Mouse (Mus musculus) forebrain, embryonic 11.5 days (tissue): Measurements from ENCODE around the gene Rack1. TPM values are rescaled to one million over a fixed set of nuclear protein-coding genes. Genes with fewer than 3 reads are reported as not detected.

Experiments
- ATAC-seq: fragments of 200-750 bp; cut with Nextera tagmentation; replicated peaks from 2 replicates; pipeline ENCODE4 v1.8.0; 2017; ENCODE audit warnings: moderate TSS enrichment; ENCODE audit not compliant: low FRiP score
- DNase-seq: peaks from one replicate; pipeline ENCODE4 v3.0.0-alpha.2; 2017; ENCODE audit warnings: low spot score
- H3K27ac ChIP-seq: fragments of 300-500 bp; sonication (generic); 2 replicates; pipeline ENCODE4 v1.5.1; 2014; ENCODE audit warnings: low read depth, low read length
- H3K27me3 ChIP-seq: fragments of 300-500 bp; sonication (generic); 2 replicates; pipeline ENCODE4 v1.6.1; 2014; ENCODE audit warnings: mild to moderate bottlenecking, low read length, mixed read lengths; ENCODE audit not compliant: control insufficient read depth, insufficient read depth
- H3K36me3 ChIP-seq: fragments of 300-500 bp; sonication (generic); 2 replicates; pipeline ENCODE4 v1.6.1; 2014; ENCODE audit warnings: mild to moderate bottlenecking, low read length, moderate library complexity, mixed read lengths; ENCODE audit not compliant: control insufficient read depth, insufficient read depth
- H3K4me1 ChIP-seq: fragments of 300-500 bp; sonication (generic); replicated peaks from 2 replicates; pipeline ENCODE4 v1.6.1; 2014; ENCODE audit warnings: low read length, mixed read lengths; ENCODE audit not compliant: control insufficient read depth, insufficient read depth
- H3K4me2 ChIP-seq: fragments of 300-500 bp; sonication (generic); 2 replicates; pipeline ENCODE4 v1.6.1; 2014; ENCODE audit warnings: low read depth, mild to moderate bottlenecking, low read length, moderate library complexity, mixed read lengths; ENCODE audit not compliant: severe bottlenecking
- H3K4me3 ChIP-seq: fragments of 300-500 bp; sonication (generic); 2 replicates; pipeline ENCODE4 v1.5.1; 2014; ENCODE audit warnings: low read depth, low read length
- H3K9ac ChIP-seq: fragments of 300-500 bp; sonication (generic); 2 replicates; pipeline ENCODE4 v1.6.1; 2014; ENCODE audit warnings: low read length
- H3K9me3 ChIP-seq: fragments of 300-500 bp; sonication (generic); 2 replicates; pipeline ENCODE4 v1.6.1; 2016; ENCODE audit warnings: low read length, mixed read lengths; ENCODE audit not compliant: control insufficient read depth
- WGBS: fragments of 180-500 bp; shearing (Covaris S2); extraction: QIAGEN DNeasy Blood & Tissue Kit; methylation state at CpG from one replicate; pipeline ENCODE4 v1.1.7; 2014; 5-methylcytosine and 5-hydroxymethylcytosine counted together
- polyA plus RNA-seq: library from polyadenylated mRNA; unstranded; fragments of >200 nt; fragmentation: Nextera tagmentation; extraction: Ambion mirVana; gene quantifications from 2 replicates; pipeline ENCODE4 v1.2.1, GENCODE M21; 2014

The Rack1 gene
- polyA plus RNA-seq, 1 experiment from 2014 or later: 653 TPM

DNA sequence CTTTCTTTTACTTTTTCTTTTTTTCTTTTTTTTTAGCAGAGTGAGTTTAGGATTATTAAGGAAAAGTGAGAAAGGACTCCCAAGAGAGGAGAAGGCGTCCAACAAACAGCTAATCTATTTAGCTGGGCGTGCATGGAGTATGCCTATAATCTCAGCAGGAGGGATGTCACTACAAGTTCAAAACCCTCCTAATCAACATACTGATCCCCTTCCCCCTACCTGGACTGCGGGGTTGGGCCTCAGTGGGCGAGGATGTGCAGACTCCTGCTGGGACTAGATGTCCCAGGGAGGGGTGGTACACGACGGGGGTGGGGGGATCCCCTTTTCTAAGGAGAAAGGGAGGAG is 26.6 kb downstream of the Rack1 start:
- peak overlapping the region; percentile 43 for H3K9ac ChIP-seq
- H3K27ac ChIP-seq: no peak overlapping the region
- DNase-seq (no peak), ATAC-seq (peak; percentile 32; the same call in 1 of the 2 replicates)
- H3K4me1 ChIP-seq: 0 out of 2 replicates have a peak, but pooled peaks cover 7% of the 10 kb centered on the region
- H3K27me3 ChIP-seq: peaks cover 13% of the 10 kb centered on the region
- no peaks in the 10 kb centered on the region for H3K9me3 ChIP-seq
- peak overlapping the region; percentile 42 for H3K4me3 ChIP-seq
- WGBS: 0% methylated on average over 6 of the region's 6 CpGs
- no peaks in the 10 kb centered on the region for H3K36me3 ChIP-seq
- H3K4me2 ChIP-seq: peak overlapping the region; percentile 57

DNA sequence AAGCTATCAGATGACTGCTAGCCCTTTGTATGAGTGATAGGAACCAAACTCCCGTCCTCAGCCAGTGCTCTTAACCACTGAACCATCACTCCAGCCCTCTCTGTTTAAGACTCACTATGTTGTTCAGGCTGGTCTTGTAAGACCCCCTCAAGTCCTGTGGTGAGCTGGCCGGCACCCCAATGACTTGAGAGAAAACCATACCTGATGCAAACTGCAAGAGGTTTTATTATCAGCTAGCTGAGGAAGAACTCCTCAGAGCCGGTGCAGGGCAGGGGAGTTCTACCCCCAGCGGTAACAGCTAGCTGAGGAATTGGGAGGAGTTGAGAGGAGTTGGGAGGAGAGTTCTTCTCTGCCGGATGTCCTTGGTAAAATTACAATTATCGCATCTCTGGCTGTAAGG is 27.8 kb downstream of the Rack1 start:
- Histone ChIP-seq H3K4me3 (no peak overlapping the region), H3K4me2 (no peak overlapping the region), H3K9ac (no peak overlapping the region), H3K36me3 (no peaks in the 10 kb centered on the region), H3K27me3 (peaks cover 13% of the 10 kb centered on the region), H3K9me3 (no peaks in the 10 kb centered on the region), H3K4me1 (0 out of 2 replicates have a peak, but pooled peaks cover 7% of the 10 kb centered on the region), H3K27ac (no peak overlapping the region)
- ATAC-seq (no peak), DNase-seq (no peak)
- WGBS: 80% methylated on average over 6 of the region's 6 CpGs

DNA sequence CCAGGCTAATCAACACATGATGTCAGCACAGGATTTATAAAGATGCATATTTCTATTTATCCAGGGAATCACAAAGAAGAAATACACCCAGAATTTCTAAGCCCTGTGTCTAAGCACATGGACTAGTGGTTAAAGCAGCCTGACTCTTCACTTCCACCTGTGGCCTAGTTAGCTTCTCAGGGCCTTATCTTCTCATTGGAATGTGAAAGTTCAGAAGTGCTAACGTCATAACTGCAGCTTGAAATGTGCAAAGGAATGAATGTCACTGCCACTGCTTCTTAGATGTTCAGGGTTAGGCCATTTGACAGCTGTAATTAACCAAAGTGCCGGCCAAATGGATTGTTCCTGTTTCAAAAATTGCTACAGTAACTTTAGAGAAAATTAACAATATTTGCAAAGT is 30.1 kb downstream of the Rack1 start:
- no peak overlapping the region for H3K9ac ChIP-seq
- 73% methylated on average over 2 of the region's 2 CpGs for WGBS
- H3K9me3 ChIP-seq: no peaks in the 10 kb centered on the region
- no peak for DNase-seq
- no peaks in the 10 kb centered on the region for H3K27me3 ChIP-seq
- ATAC-seq: no peak
- H3K4me2 ChIP-seq: no peak overlapping the region
- H3K4me1 ChIP-seq: 0 out of 2 replicates have a peak, but pooled peaks cover 2% of the 10 kb centered on the region
- H3K27ac ChIP-seq: no peak overlapping the region
- H3K4me3 ChIP-seq: no peak overlapping the region
- no peaks in the 10 kb centered on the region for H3K36me3 ChIP-seq

DNA sequence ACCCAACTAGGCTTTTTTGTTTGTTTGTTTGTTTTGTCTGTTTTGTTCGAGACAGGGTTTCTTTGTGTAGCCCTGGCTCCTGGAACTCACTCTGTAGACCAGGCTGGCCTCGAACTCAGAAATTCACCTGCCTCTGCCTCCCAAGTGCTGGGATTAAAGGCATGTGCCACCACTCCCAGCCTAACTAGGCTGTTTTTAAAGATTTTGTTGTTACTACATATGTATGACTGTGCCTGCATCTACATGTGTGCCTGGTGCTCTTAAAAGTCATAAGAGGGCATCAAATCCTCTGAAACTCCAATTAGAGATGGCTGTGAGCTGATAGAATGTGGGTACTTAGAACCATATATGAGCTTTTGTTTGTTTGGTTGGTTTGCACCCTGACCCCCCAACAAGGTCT is 31.1 kb downstream of the Rack1 start:
- H3K27ac ChIP-seq: no peak overlapping the region

DNA sequence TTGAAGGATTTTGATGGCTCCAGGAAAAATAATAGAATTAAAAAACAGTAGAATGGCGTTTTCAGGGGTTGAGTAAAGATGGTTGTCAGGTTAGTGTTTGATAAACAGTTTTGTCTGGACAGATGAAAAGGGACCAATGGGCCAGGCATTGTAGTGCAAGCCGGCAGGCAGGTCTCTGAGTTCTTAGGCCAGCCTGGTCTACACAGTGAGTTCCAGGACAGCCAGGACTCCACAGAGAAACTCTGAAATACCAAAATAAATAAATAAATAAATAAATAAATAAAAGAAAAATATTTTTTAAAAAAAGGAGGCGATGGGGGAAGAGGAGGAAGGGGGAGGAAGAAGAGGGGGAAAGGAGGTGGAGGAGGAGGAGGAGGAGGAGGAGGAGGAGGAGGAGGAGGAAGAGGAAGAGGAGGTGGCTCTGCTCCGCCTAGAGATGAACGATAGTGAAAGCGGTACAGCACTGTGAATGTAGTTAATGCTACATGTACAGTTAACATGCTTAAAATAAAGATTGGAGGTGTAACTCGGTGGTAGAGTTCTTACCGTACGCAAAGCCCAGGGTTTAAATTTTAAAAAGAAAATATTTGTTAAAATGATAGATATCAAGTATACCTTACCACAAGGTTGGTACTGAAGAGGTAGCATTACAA is 33.1 kb downstream of the Rack1 start:
- no peak overlapping the region for H3K9ac ChIP-seq
- ATAC-seq (no peak), DNase-seq (no peak)
- H3K27ac ChIP-seq: no peak overlapping the region
- no peaks in the 10 kb centered on the region for H3K36me3 ChIP-seq
- H3K4me1 ChIP-seq: 0 out of 2 replicates have a peak, but pooled peaks cover 2% of the 10 kb centered on the region
- WGBS: 48% methylated on average over 9 of the region's 9 CpGs
- H3K4me2 ChIP-seq: peak overlapping the region; percentile 54; the same call in 1 of the 2 replicates
- H3K4me3 ChIP-seq: peak overlapping the region; percentile 52
- peaks cover 6% of the 10 kb centered on the region; the same call in 1 of the 2 replicates for H3K27me3 ChIP-seq
- H3K9me3 ChIP-seq: no peaks in the 10 kb centered on the region

More for the DNA sequence above, 31.1 kb downstream of the Rack1 start:
- no peak overlapping the region for H3K4me2 ChIP-seq
- DNase-seq: no peak
- ATAC-seq: no peak
- H3K4me1 ChIP-seq: 0 out of 2 replicates have a peak, but pooled peaks cover 2% of the 10 kb centered on the region
- 73% methylated on average over 2 of the region's 2 CpGs for WGBS
- H3K9me3 ChIP-seq: no peaks in the 10 kb centered on the region
- no peaks in the 10 kb centered on the region for H3K36me3 ChIP-seq
- peaks cover 1% of the 10 kb centered on the region; the same call in 1 of the 2 replicates for H3K27me3 ChIP-seq
- H3K4me3 ChIP-seq: no peak overlapping the region
- H3K9ac ChIP-seq: no peak overlapping the region

DNA sequence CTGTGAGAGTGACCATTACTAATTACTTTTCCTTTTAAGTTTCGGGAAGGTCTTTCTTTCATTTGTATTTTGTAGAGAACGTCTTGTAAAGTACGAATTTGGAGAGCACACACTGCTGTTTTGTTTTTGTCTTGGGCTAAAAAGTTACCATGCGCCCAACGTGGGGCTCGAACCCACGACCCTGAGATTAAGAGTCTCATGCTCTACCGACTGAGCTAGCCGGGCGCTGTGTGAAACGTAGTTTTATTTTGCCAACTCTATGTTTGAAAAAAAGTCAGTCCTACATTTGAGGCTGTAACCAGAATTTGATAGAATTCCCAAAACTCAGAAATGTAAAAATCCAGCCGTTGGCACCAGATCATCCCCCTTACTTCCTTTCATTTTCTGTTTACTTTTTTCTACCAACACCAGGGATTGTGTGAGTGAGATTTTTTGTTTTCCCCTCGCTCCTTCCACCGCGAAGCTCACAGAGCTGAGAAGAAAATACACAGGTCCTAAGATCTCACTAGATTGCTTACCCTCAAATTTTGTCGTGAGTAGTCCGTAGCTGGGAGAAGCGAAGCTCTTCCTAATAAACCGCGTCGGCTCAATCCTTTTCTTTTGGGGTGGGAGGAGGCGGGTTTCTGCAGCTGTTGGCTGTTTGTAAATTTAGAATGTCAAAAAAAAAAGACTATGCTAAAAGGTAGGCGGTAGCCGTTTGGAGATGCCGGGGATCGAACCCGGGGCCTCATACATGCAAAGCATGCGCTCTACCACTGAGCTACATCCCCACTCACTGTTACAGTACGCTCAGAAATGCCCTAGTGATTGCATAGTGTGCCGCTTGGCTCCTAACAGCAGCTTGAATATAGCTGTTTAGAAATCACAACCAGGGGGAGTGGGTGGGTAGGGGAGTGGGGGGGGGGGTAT is 33.9 kb downstream of the Rack1 start:
- Histone ChIP-seq H3K27ac (0 out of 2 replicates have a peak overlapping the region, but pooled peaks have one; percentile 52), H3K9me3 (no peaks in the 10 kb centered on the region), H3K4me2 (peak overlapping the region; percentile 54), H3K9ac (peak overlapping the region; percentile 54), H3K36me3 (no peaks in the 10 kb centered on the region), H3K4me3 (peak overlapping the region; percentile 52), H3K4me1 (peaks cover 2% of the 10 kb centered on the region; the same call in 1 of the 2 replicates), H3K27me3 (peaks cover 6% of the 10 kb centered on the region; the same call in 1 of the 2 replicates)
- WGBS: under 1% methylated on average over 30 of the region's 30 CpGs
- ATAC-seq (peak; percentile 90), DNase-seq (peak; percentile 95)

DNA sequence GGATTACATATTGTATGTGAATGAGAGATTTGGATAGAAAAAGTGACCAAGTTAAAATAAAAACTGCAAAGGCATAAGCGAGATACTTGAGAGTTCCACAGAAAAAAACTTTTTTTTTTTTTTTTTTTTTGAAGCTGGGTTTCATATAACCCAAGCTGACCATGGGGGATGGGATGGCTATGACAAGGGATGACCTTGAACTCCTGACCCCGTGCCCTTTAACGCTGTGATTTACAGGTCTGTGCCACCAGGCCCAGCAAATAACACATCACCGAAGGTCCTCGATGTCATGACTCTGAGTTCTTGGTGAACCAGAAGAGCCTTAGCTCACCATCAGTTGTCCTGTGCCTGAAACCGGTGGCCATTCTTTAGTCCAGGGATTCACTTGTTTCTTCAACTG is 35.8 kb downstream of the Rack1 start:
- DNase-seq (no peak), ATAC-seq (no peak)
- H3K4me2 ChIP-seq: no peak overlapping the region
- no peak overlapping the region for H3K9ac ChIP-seq
- H3K4me3 ChIP-seq: no peak overlapping the region
- H3K36me3 ChIP-seq: no peaks in the 10 kb centered on the region
- H3K27me3 ChIP-seq: peaks cover 6% of the 10 kb centered on the region; the same call in 1 of the 2 replicates
- WGBS: 81% methylated on average over 6 of the region's 6 CpGs
- H3K27ac ChIP-seq: no peak overlapping the region
- H3K4me1 ChIP-seq: peaks cover 2% of the 10 kb centered on the region; the same call in 1 of the 2 replicates
- no peaks in the 10 kb centered on the region for H3K9me3 ChIP-seq

DNA sequence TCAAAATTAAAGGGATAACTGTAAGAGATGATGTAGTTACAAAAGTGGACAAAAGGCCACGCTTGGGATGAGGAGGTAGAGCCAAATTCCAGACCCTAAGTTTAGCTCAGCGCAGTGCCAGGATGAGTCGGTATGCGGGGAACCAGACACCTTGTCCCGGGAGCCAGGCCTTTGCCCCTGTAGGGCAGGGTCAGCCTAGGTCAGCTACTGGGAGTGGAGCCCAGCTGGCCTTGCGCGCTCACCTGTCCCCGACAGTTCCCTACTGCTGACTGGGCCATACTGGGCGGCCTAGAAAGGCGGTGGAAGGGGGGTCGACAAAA is 36.8 kb downstream of the Rack1 start:
- Histone ChIP-seq H3K27ac (no peak overlapping the region), H3K36me3 (no peaks in the 10 kb centered on the region), H3K27me3 (peaks cover 6% of the 10 kb centered on the region; the same call in 1 of the 2 replicates), H3K4me2 (peak overlapping the region; percentile 77), H3K4me1 (peaks cover 2% of the 10 kb centered on the region; the same call in 1 of the 2 replicates), H3K9ac (peak overlapping the region; percentile 70), H3K4me3 (peak overlapping the region; percentile 75), H3K9me3 (no peaks in the 10 kb centered on the region)
- ATAC-seq (no peak), DNase-seq (no peak)
- WGBS: 7% methylated on average over 11 of the region's 11 CpGs
